Mouse (Mus musculus) stomach, postnatal 0 days (tissue): ENCODE results near the gene Plekha7.

Experiments
- CTCF ChIP-seq: IDR thresholded peaks from 2 replicates; pipeline ENCODE4 v1.5.1; 2016; ENCODE audit warnings: antibody characterized with exemption, low read depth, mild to moderate bottlenecking, moderate library complexity
- EP300 ChIP-seq: optimal IDR thresholded peaks from 2 replicates; pipeline ENCODE3; 2016; ENCODE audit warnings: antibody characterized with exemption

DNA sequence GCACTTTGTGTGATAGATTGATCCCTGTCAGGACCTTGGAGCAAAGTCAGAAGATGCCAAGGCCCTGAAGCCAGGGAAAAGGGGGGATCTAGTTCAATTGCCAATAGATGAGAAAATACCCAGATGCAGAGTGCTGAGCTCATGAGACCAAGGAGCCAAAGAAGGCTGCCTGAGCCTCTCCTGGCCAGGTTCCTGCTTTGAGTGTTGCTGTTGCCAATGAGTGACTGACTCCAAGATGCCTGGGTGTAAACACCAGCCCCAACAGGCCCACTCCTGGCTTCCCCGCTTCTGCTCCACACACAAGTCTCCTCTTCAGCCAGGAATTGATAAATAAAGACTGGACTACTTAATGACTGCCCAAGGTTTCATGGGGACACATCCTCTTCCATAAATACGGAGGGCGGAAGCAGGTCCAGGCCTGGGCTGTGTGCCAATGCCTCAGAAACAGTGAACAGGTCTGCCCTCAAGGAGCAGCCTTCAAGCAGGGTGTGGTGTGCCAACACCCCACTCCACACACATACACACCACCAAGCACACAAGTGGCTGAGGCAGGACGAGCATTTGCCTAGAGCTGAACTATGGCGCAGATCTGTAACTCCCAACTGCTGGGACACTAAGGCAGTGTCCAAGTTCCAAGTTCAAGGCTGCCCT is 6.4 kb downstream of the Plekha7 start:
- TF ChIP-seq EP300: no peak
- TF ChIP-seq CTCF: no peak
